Mouse (Mus musculus): ENCODE measurements around the gene Map3k12.

- TF ChIP-seq CTCF (IDR thresholded peaks at IDR 0.05; ENCODE audit: borderline replicate concordance, control insufficient read depth, extremely low read depth, insufficient read depth, low read length, poor library complexity): no peak
- no peak for TF ChIP-seq POLR2A (IDR thresholded peaks at IDR 0.05; ENCODE audit: control insufficient read depth, extremely low read depth, insufficient read depth, low read length, poor library complexity)
Observed at GRCm38 (mm10) chr15:102460409-102460808, 56.5 kb downstream of the Map3k12 start.

Data from thymus, adult 2 months (tissue).